Mouse (Mus musculus): ENCODE data around the gene Avl9. TPM values are rescaled to one million over a fixed set of nuclear protein-coding genes. Genes with fewer than 3 reads are reported as not detected.
A peak's percentile ranks its signal among the peaks of the same experiment; 100 is the strongest.

The Avl9 gene
- total RNA-seq, 2 experiments from 2014 or later: 6.9 to 7.4 TPM

DNA sequence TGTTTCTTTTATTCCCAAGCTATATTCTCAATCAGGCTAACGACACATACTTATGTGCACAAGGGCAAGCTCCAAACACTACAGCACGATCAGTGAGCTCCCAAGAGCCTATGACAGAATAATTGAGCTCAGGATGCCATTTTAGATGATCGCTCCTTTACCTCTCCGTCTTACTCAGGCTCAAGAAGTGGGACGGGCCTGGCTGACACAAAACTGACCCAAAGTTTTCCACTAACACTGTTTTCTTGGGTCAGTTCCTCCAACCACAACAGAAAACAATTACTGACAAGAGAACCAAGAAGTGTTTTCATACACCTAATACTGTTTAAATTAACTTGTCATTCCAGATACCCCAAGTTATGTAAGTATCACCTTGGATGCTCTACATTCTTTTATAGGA lies 80.1 kb downstream of the Avl9 start:
- no peak for DNase-seq

DNA sequence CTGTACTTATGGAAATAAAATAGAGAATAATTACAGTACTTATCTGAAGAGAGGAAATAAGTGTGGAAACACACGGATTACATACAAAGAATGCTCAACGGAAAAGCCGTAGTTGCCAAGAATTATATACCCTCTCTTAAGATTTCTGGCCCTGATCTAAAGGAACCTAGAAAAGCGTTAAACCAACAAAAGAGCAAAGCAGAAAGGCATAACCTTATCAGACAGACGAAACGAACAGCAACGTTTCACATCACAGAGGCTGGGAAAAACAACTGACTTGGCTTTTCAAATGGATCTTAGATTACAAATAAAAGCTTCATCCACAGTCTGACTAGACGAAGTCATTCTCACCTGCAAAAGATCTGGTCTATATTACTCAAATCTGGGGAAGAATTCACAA lies 81.5 kb downstream of the Avl9 start:
- no peak for DNase-seq

DNA sequence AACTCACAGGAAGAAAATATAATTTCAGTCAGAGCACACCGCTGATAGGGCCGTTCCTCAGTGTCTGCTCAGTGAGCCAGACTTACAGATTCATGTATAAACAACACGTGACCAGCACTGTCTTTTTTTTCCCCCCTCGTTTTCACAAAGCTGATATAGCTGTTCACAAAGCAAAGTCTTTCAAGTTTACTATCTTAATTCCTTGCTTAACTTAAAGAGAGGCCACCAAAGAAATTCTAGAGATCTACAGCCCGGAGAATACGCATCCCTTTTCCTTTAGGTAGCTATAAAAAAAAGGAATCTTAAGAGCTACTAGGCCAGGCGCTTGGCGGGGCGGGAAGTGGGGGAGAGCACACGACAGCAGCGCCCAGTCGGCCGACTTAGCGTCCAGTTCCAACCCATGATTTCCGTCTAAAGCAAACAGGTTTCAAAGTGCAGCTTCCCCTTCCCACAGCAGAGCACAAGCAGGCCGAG lies 82.0 kb downstream of the Avl9 start:
- DNase-seq: peak; percentile 31

DNA sequence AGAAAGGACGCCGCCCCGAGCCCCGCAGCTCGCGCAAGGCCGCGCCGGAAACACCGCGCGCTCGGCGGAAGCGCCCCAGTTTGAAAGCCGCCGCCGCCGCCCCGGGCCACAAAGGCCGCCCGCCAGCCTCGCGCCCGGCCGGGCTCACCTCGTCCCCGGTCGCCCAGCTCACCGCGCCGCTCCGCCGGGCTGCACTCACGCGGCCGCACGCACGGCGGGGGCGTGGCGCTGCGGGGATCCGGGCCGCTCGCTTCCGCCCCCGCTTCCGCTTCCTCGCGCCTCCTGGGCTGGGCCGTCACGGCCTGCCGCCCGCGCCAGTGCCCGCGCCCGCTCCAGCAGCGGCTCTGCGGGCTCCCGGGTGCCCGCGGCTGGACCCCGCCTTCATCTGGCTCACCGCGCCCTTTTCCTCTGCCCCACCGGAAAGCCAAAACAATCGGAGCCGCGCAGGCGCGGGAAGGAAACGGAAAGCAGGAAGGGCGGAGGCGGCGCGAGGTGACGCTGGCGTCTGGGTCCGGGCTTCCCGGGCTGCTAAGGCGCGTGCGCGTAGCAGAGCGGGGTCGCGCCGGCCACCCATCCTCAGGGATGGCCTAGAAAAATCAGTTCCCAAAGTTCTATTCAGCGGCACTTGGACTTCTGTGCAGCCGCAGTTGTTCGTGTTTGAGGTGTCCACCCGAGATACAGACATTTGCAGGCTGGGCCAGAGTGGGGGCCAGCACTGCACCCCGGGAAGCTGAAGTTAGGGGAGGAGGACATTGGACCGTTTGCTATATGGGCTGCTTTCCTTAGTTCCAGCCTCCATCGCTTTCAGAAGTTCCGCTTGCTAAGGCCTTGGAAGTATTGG lies 82.8 kb downstream of the Avl9 start, which contains the start of gene Kbtbd2:
Gene Kbtbd2 (minus strand): TSS at position 503 of the 841 bp plus-strand sequence.
- peak; percentile 92 for DNase-seq

DNA sequence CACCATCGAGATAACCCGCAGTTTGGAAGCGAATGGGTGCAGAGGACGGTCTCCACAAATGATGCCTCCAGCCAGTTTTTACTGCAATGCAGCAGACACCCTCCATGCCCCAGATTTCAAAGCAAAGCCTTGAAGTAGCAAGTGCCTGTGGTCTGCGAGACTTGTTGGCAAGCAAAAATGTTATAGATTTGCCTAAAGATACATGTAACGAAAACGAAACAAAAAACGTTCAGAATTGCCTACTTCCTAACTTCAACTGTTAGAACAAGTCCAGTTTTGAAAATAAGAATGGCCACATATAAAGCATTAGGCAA lies 83.4 kb downstream of the Avl9 start:
- no peak for DNase-seq

DNA sequence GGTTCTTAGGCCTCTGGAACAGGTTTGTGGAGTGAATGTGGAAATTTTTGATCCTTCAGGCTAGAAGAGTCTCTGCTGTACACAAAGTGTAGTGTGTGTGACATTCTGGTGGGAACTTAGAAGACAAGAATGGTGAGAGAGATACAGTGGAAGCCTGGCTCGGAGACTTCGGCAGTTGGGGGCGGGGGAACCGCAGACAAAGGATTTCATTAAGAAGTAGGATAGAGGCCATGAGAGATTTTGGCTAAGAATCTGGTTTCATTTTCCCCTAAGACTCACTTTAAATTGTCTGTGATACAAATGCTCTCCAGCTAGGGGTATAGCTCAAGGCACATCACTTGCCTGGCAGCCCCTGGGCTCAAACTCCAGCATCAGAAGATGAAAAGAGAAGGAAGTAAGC lies 90.3 kb downstream of the Avl9 start:
- no peak for DNase-seq

DNA sequence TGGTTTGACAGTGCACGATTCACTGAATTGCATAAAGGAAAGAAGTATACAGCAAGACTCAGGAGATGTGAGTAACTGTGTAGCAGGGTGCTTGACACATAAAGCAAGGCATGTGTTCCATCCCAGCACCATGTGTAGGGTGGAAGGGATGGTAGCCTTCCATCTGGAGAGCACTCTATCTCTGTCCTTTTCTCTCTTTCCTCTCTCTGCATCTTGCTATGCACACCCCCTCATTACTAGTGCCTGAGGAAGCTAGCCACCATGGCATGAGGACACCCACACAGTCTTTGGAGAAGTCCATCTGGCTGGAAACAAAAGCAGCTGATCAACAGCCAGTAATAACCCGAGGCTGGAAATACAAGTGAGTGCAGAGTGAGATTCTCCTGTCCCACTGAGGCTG lies 91.5 kb downstream of the Avl9 start:
- no peak for DNase-seq

DNA sequence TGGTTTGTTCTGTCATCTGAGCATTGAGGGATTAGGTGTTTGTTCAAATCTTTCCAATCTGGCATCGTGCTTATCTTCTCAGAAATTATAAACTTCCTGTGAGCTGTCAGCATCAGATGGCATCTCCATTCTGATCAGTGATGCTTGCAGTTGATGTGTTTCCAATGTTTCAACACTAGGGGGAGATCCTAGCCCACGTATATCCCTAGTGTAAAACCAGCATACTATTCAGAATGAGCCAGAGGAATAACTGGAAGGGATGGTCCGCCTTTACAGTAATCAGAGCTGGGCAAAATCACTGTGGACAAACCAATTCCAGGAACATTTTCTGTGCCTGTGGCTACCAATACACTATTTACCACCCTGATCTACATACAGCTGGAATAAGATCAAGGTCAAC lies 94.0 kb downstream of the Avl9 start:
- no peak for DNase-seq

Other genes with a start within 250 kb of the Avl9 start
- 1 to 10 TPM; 2.0 to 3.5 TPM for gene Pde1c, start 145.8 kb upstream of the Avl9 start, total RNA-seq (2021)
- 10 to 100 TPM; 29.1 to 33.2 TPM for gene Lsm5, start 10.2 kb upstream of the Avl9 start, total RNA-seq (2021)
- gene Kbtbd2, start 82.9 kb downstream of the Avl9 start, total RNA-seq (2021): 10 to 100 TPM; 21.9 to 25.8 TPM
- 100 to 1,000 TPM; 120 to 138 TPM for gene Fkbp9, start 117.2 kb downstream of the Avl9 start, total RNA-seq (2021)
- 10 to 100 TPM; 50.8 to 60.3 TPM for gene Nt5c3, start 209.0 kb downstream of the Avl9 start, total RNA-seq (2021)
- under 1 TPM; 0.20 to 0.23 TPM for gene Vmn1r4, start 209.1 kb downstream of the Avl9 start, total RNA-seq (2021)